Mouse (Mus musculus): ENCODE measurements around the gene Pde1a.

DNA sequence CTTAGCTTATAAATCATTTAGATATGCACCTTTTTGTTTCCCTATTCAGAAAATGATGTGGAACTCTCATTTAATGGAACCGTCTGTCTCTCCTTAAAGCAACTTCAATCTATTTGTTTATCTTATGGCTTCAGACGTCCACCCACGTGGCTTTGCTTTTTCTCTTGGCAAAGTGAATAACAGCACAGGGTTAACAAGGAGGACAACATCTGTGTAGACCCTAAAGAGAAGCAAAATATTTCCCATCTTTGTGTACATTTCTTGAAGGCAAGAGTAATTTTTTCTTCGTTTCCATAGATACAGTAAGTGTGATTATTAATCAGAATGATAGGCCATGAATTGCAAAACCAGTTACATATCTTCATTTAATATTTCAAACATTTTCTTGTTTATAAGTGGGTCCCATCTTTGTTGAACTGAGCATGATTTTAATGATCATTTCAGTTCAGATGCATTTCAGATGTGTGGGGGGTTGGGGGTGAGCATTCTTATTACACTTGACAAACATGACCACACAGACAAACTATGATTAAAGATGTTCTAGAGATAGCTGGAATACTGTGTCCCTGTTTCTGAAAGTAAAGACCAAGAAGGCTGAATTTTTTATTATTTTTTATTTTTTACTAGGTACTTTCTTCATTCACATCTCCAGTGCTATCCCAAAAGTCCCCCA, 49.5 kb upstream of the Pde1a start:
- TF ChIP-seq CTCF (IDR thresholded peaks at IDR 0.05; ENCODE audit: borderline replicate concordance, insufficient read depth, low read length) (no peak), POLR2A (IDR thresholded peaks at IDR 0.05; ENCODE audit: low read depth, low read length) (no peak)

Data from embryonic fibroblast, embryonic 13.5 days (primary cell).